Mouse (Mus musculus) lung, embryonic 16.5 days (tissue): ENCODE data around the gene Yju2. TPM values are rescaled to one million over a fixed set of nuclear protein-coding genes. Genes with fewer than 3 reads are reported as not detected.

Source experiments
- polyA plus RNA-seq: library from polyadenylated mRNA; unstranded; fragments of >200 nt; fragmentation: Nextera tagmentation; extraction: Ambion mirVana; gene quantifications from 2 replicates; pipeline ENCODE4 v1.2.1, GENCODE M21; 2015

Gene Yju2
- polyA plus RNA-seq, 1 experiment from 2014 or later = 27.3 TPM

Other genes starting within 250 kb of the Yju2 start
- gene Pot1b, start 246.5 kb upstream of the Yju2 start, polyA plus RNA-seq = 8.6 and 9.7 TPM in 2 replicates
- gene Adgre4, start 209.1 kb upstream of the Yju2 start, polyA plus RNA-seq = 0.16 and 0.38 TPM in 2 replicates
- 9.1 and 10.7 TPM in 2 replicates for gene Zfp119a, start 80.2 kb upstream of the Yju2 start, polyA plus RNA-seq
- gene Zfp959, start 67.0 kb upstream of the Yju2 start, polyA plus RNA-seq = 15.4 and 17.3 TPM in 2 replicates
- 6.1 and 8.3 TPM in 2 replicates for gene Zfp119b, start 9.6 kb upstream of the Yju2 start, polyA plus RNA-seq
- 2.0 and 2.8 TPM in 2 replicates for gene Ebi3, start 6.5 kb upstream of the Yju2 start, polyA plus RNA-seq
- gene Shd, start 11.4 kb downstream of the Yju2 start, polyA plus RNA-seq = 6.8 and 7.3 TPM in 2 replicates
- 4.5 and 6.8 TPM in 2 replicates for gene Fsd1, start 27.4 kb downstream of the Yju2 start, polyA plus RNA-seq
- 25.4 and 27.9 TPM in 2 replicates for gene Stap2, start 46.5 kb downstream of the Yju2 start, polyA plus RNA-seq
- gene Mpnd, start 46.6 kb downstream of the Yju2 start, polyA plus RNA-seq = 80.1 and 86.2 TPM in 2 replicates
- 158 and 166 TPM in 2 replicates for gene Sh3gl1, start 77.5 kb downstream of the Yju2 start, polyA plus RNA-seq
- 23.8 and 24.0 TPM in 2 replicates for gene Chaf1a, start 81.3 kb downstream of the Yju2 start, polyA plus RNA-seq
- gene Ubxn6, start 115.9 kb downstream of the Yju2 start, polyA plus RNA-seq = 38.8 and 41.6 TPM in 2 replicates
- 95.2 and 96.7 TPM in 2 replicates for gene Hdgfl2, start 120.5 kb downstream of the Yju2 start, polyA plus RNA-seq
- 0.15 and 0.28 TPM in 2 replicates for gene Plin4, start 150.7 kb downstream of the Yju2 start, polyA plus RNA-seq
- 1.3 and 2.1 TPM in 2 replicates for gene Plin5, start 158.5 kb downstream of the Yju2 start, polyA plus RNA-seq
- 0.59 and 1.4 TPM in 2 replicates for gene Lrg1, start 162.9 kb downstream of the Yju2 start, polyA plus RNA-seq
- gene Sema6b, start 181.2 kb downstream of the Yju2 start, polyA plus RNA-seq = 1.2 and 1.7 TPM in 2 replicates
- gene Tnfaip8l1, start 203.4 kb downstream of the Yju2 start, polyA plus RNA-seq = 15.5 and 17.3 TPM in 2 replicates
- gene Mydgf, start 224.8 kb downstream of the Yju2 start, polyA plus RNA-seq = 93.0 and 110 TPM in 2 replicates